Mouse (Mus musculus): ENCODE data around the gene Fam32a.

Fam32a gene

DNA sequence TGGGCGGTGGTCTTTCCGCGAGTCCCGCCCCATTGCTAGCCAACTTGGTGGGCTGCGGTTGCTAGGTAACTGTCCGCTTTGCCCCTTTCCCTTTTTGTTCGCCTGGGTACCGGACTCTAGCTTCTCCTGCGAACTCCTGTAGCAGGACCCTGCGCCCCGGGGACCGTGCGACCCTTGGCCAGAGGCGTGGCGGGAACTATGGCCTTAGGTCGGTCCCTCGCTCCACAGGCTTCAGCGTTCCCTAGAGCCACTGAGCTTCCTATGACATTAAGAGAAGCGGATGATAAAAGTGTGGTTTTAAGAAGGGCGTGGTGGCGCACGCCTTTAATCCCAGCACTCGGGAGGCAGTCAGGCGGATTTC is 20.9 kb downstream of the Fam32a start:
- no peak for DNase-seq (ENCODE audit: low read depth, low spot score)

DNA sequence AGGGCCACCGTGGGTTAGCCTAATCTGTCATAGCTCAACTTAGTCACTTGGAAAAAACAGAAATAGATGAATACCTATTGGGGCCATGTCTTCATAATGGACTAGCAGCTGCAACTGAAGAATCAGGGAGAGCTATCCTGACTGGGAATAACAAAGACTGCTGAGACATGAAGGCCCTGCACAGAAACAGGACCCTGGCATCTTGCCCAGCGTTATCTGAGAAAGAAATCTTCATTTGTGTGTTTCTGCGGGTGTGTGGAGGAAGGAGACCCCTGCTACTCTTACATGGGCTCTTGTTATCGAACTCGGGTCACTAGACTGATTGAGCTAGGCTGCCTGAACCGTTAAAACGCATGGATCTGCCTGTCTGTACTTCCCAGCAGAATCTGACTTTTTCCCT is 21.4 kb downstream of the Fam32a start:
- DNase-seq (ENCODE audit: low read depth, low spot score): no peak

DNA sequence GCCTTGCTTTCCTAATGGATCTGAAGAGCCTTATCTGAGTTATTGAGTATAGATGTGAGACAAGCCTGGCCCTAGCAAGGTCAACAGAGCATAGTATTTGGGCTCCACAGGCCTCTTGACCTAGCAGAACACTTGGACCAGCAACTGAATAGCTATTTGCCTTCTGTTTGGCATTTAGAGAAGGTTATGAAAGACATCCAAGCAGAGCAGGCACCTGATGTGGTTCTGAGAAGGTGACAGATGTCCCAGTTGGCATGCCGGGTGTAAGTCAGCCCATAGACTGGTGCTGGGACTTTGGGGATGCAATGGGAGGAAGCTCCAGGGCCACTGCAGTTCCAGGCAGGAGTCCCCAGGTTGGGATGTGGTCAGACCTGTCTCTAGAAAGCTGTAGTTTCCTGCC is 22.7 kb downstream of the Fam32a start:
- no peak for DNase-seq (ENCODE audit: low read depth, low spot score)

DNA sequence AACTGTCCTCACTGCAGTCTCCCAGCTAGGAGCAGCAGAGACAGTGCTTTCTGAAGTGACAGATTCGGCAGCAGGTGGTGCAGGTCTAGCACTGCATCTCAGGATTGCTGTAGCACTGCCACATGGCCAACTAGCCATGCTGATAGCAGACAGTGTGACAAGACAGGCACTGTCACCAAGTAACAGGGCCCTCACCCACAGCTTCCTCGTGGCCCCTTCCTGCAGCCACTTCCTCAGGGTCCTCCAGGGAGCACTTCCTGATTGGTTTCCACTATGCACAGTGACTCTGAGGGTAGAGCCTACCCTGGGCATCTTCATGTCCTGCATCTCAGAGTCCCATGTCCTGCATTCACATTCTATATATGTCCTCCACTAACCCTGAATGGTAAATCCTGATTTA is 25.1 kb downstream of the Fam32a start:
- no peak for DNase-seq (ENCODE audit: low read depth, low spot score)

DNA sequence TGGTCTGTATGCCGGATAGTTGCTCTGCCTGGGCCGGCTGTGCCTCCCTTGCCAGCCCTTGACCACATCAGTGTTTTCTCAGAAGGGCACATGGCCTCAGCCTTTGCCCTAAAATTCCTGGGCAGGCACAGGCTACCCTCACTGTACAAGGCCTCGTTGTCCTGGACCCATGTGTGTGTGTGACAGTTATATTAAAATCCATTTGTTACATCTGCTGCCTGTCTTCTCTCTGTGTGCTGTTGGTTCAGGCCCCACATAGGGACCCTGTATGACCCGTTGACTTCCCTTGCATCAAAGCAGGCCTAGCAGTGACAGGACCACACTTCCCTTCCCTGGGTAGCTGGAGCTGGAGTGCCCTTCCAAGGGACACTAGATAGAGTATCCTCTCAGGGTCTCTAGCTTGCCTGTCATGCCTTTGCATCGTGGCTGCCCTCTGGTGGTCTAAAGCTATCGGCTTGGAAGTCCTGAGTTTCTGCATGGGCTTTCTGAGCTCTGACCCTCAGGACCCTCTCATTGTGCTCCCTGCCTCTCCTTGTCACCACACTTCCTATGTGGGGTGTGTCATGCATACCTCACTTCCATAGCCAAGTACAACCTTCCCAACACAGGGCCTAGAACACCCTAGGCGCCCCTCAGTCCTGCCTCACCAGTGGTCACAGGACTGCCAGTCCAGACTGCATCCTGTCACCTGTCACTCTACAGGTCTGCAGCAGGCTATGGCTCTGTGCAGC is 37.8 kb downstream of the Fam32a start:
- peak; percentile 34 for DNase-seq (ENCODE audit: low read depth, low spot score)

DNA sequence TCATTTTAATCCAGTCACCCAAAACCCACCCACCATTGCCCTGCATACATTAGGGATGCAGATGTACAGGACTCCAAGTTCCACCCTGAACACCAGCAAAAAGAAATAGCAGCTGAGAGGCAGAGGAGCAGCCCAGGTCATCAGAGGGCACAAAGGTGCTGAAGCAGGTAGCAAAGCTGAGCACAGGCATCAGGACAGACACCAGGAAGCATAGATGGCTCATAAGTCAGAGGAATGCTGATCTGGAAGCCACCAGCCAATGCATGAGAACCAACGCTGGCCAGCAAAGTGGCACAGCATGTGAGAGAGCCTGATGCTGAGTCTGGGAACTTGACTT is 38.3 kb downstream of the Fam32a start:
- DNase-seq (ENCODE audit: low read depth, low spot score): no peak

DNA sequence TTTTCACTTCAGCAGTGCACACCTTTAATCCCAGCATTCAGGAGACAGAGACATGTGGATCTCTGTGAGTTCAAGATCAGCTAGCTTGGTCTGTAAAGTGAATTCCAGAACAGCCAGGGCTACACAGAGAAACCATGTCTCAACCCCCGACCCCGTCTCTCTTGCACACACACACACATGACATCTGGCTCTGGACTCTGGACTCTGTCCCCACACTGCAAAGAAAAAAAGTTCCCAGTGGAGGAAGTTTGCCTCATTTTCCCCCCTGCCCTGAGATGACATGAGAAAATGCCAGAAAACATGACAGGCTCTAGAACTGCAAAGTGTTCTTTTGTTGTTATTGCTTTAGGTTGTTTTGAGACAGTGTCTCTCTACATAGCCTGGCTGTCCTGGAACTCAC is 40.3 kb downstream of the Fam32a start:
- DNase-seq (ENCODE audit: low read depth, low spot score): no peak

DNA sequence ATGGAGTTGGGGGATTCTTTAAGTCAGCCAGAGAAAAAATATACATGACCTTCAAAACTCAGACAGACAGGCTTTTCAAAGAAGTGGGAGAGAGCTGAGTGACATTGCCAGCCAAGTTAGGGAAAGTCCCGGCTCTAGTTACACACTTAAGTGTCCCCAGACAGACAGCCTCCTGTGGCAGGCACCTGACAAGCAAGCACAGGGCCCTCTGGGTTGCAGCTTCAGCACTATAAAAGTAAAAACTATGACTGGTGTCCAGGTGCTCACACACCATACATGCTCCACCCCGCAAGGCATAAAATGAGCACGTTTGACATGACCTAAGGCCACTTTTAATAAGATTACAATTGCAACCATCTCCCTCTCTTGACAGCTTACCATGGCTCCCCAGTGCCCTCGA is 41.1 kb downstream of the Fam32a start:
- peak; percentile 29 for DNase-seq (ENCODE audit: low read depth, low spot score)

DNA sequence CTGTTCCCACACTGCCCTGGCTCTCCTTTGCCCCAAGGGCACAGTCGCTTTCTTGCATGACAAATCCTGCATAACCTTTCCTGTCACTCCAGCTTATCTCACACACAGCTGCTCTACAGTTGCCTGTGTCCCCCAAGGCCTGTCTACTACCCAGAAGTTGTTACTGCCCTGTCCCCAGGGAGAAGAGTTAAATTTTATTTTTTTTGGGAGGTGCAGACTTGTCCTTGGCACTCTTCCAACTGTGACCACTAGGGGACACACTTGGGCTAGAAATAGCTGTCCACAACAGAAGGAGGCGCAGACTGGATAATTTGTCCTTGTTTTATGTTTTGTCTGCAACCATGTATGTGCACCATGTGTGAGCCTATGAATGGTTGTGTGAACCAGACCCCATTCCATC is 41.5 kb downstream of the Fam32a start:
- DNase-seq (ENCODE audit: low read depth, low spot score): peak; percentile 83

DNA sequence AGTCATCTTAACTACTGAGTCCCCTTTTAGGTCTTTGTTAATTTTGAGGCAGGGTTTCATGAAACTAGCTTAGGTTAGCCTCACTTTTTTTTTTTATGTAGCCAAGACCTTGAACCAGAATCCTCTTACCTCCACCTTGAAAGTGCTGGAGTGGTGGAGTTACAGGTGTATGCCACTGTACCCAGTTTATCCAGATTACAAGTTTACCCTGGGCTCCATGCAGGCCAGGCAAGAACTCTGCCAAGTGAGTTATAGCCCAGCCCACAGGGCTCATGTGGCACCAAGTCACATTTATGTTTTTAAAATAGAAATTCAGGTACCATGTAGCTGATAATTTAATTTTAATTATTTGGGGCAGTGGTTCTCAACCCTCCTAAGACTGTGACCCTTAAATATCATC is 41.9 kb downstream of the Fam32a start:
- DNase-seq (ENCODE audit: low read depth, low spot score): no peak

DNA sequence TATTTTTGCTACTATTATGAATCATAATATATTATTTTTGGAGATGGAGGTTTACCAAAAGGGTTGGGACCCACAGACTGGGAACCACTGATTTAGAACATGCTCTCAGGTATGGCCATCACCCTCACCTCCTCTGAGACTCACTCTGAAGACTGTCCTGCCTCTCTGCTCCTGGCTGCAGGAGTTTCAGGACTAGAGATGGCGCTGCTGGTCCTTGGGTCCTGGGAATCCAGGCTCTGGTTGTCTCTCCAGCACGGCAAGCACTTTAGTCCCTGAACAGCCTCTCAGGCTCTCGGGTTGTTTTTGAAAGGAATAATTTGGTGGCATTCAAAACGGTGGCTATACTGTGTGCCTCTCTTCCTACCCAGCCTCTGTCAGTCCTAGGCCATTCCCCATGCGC is 42.3 kb downstream of the Fam32a start:
- DNase-seq (ENCODE audit: low read depth, low spot score): no peak

DNA sequence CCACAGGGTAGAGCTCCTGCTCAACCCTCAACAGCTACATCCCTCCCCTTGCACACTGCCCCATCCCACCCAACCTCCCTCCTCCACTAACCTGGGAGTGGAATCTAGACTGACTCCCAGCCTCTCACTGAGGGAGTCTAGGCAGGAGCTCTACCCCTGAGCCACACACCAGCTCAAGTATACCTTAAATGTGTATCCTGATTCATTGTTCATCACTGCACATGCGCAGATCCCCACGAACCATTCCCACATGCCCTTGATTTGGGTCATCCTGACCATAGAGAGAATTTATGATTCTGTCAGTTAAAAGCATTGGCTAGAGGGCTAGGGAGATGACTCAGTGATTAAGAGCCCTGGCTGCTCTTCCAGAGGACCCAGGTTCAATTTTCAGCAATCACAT is 43.2 kb downstream of the Fam32a start:
- no peak for DNase-seq (ENCODE audit: low read depth, low spot score)

DNA sequence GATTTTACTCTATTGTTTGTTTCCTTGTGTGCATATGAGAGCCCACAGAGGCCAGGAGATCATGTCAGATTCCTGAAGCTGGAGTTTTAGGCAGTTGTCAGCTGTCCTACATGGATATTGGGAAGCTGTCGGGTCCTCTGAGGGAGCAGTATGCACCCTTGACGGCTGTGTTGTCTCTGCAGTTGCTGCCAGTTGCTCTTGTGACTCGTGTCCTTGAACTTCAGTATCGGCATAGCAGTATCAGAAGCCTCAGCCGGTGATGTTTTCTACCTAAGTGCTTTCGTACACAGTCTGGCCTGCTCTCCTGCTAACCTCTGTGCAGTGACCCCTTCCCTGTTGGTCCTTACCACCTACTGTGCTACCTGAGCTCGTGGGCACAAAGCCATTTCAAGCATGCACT is 43.9 kb downstream of the Fam32a start:
- DNase-seq (ENCODE audit: low read depth, low spot score): no peak

DNA sequence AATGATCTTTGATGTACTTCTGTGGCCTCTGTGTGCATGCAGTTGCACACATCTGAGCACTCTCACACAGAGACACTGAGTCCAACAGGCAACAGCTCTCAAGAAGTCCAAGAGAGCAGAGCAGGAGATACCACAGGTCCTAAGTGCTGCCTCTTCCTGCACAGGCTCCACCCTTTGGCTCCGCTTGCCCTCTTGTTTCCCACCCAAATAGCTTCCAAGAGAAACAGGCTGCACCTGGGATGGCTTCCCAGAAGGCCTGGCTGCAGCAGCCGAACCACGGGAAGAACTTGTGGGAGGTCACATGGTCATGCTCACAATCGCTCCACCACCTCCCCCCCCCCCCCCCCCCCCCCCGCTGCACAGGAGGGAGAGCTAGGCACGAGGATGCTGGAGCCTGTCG is 45.8 kb downstream of the Fam32a start:
- no peak for DNase-seq (ENCODE audit: low read depth, low spot score)

DNA sequence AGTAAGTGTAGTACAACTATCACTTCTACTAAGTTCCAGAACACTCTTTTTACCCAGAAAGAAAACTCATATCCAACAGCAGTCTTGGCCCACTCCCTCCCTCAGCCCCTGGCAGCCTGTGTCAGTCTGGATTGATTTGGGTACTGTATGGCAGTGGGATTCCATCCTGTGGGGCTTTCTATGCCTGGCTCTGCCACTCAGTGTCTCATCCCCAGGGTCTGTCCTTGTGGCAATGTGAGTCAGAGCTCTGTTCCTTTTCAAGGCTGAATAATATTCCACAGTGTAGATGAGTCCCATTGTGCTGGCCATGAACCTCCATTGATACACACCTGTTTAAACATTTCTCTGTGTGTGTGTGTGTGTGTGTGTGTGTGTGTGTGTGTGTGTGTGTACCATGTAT is 47.1 kb downstream of the Fam32a start:
- no peak for DNase-seq (ENCODE audit: low read depth, low spot score)

DNA sequence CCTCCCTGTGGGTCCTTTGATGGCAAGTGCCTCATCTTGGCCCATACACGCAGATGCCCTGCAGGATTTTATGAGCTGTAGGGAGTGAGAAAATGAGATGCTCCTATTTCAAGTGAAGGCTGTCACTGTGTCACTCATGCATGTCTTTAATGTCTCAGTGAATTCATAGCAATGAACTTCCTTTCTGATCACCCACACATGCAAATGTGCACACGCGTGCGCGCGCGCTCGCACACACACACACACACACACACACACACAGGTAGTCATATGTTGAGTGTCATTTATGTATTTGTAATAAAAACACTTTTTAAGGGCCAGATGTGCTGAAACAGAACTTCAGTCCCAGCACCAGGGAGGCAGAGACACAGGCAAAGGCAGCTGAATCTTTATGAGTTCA is 47.6 kb downstream of the Fam32a start:
- DNase-seq (ENCODE audit: low read depth, low spot score): no peak

DNA sequence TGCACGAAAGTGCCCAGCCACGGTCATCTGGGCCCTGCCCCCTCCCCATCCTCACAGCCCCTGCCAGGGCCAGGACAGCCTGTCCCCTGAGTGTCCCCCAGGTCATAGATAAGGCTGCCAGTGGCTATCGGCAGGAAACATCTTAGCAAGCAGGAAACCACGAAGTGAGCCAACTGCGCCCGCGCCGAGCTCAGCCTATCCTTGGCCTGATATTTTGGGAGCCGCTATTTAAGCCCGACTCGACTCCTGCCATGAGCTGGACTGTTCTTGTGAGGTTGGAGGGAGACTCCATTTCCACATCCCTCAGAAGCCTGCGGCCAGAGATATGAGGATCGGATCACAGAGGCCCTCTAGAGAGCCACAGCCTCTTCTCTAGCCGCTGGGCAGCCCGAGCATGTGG is 48.8 kb downstream of the Fam32a start:
- no peak for DNase-seq (ENCODE audit: low read depth, low spot score)

DNA sequence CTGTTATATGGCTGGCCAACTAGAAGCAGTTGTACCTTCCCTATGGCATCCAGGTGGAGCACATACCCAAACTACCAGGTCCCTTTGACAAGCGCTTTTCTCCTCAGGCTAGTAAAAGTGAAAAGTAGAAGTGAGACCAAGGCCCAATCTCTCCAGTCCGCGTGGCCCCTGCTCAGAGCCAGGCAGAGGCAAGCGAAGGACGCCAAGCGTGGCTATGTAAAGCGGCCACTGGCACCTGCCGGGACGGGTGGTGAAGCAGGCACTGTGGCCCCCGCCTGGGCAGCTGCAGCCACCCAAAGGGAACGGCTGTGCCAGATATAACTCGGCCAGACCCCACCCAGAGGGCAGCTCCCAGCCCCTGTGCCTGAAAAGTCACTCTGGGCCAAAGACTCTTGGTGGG is 51.1 kb downstream of the Fam32a start:
- DNase-seq (ENCODE audit: low read depth, low spot score): no peak

DNA sequence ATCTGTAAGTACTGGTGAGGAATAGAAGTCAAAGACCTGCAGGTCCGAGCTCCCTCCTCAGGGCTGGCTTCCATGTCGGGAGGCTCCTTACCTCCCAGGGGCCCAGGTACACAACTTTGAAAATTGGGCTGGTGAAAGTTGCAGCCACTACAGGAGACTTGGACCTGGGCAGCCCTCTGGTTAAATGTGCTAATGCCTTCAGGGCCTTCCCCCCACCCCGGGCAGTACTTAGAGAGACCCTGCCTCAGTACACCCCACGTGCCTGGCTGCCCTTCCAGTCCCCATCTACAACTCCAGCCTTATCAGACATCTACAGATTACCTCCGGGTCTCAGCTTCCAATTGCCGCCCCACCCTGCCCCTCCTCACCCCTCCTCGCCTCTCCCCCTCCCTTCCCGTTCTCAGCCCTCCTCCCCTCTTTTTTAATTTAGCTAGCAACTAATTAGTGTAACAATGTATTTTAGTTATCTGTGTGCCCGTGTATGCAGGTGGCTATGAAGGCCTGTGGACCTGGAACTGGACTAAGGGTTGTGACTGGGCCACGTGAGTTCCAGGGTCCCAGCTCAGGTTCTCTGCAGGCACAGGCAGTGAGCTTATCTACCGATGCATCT is 51.6 kb downstream of the Fam32a start:
- DNase-seq (ENCODE audit: low read depth, low spot score): no peak

DNA sequence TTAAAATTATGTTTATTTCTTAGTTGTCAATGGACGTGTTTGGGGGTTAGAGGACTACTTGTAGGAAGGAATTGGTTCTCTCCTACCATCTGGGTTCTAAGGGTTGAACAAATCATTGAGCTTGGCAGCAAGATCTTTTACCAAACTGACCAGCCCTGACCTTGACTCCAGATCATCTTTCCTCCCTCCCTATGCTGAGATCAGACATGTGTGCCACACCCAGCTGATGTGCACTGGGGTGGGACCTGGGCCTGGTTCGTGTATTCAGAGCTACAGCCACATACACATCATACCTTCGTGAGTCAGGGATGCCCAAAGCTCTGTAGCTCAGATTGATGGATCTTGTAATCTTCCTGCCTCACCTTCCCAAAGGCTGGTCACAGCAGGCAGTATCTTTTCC is 52.2 kb downstream of the Fam32a start:
- DNase-seq (ENCODE audit: low read depth, low spot score): no peak

DNA sequence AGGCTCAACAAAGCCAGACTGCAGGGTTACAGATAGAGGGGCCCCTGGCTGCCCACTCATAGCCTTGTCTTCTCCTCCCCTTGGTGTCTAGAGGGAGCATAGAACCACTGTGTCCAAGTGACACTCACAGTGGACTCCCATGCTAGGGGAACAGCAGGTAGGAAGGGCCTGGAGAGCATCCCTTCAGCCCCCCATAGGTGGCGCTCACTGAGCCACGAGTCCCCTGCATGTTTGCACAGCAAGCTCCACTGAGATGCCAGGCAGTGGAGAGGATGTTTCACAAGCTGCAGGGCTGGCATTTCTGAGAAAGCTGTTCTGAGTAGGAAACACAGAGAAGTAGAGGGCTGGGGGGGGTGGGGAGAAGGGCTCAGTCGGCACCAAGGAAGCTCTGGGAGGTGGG is 52.8 kb downstream of the Fam32a start:
- DNase-seq (ENCODE audit: low read depth, low spot score): peak; percentile 85

DNA sequence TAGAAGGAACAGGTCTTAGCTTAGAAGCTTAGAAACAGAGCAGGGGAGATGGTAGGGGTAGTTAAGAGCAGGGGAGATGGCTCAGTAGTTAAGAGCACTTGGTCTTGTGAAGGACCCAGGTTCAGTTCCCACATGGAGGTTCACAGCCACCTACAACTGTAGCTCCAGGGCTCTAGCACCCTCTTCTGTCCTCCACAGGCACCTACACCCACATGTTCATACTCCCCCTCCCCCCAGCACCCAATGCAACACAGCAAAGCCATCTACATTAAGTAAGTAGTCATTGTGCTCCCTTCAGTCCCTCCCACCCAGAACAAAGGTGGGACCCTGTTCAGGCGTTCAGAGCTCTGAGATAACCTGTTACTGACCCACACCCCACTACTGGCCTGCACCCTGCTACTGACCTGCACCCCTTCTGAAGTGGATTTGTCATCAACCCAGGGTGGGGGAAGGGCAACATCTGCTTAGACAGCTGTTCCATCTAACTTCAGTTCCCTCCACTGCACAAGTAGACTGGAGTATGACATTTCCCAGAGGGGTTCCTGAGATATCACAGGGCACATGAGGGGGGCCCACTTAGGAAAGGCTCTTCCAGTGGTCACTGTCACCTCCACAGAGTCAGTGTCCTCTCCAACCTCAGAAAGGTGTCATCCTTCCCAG is 53.7 kb downstream of the Fam32a start:
- DNase-seq (ENCODE audit: low read depth, low spot score): peak; percentile 12

DNA sequence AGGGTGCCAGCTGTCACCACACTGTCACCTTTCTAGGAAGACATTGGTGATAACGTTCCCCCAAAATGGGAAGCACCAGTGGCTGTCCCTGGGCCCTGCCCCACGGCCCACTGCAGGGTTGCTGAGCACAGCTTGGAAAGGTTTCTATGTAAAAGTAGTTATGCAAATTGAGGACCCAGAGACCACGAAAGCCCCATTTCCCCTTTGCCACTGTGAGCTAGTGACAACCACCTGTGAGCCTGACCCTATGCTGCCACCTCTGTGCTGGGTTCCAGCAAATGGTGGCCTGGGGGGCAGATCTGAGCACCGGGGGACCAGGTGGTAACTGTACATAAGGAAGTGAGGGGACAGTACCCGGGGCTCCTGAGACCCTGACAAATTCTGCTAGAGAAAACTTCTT is 54.3 kb downstream of the Fam32a start:
- DNase-seq (ENCODE audit: low read depth, low spot score): no peak

Measured in CD4-positive helper T cell, adult 2 months (primary cell).